Mouse (Mus musculus) spleen, adult 2 months (tissue): ENCODE results near the gene Uimc1.

ENCODE experiments used
- CTCF ChIP-seq: fragments of 200-500 bp; IDR thresholded peaks from 2 replicates; pipeline ENCODE4 v1.5.1; 2011; ENCODE audit warnings: mild to moderate bottlenecking, inconsistent platforms; ENCODE audit not compliant: insufficient read depth, insufficient read length, insufficient replicate concordance; ENCODE audit errors: extremely low read depth
- POLR2A ChIP-seq: fragments of 200-500 bp; IDR thresholded peaks from 2 replicates; pipeline ENCODE4 v1.6.1; 2011; ENCODE audit warnings: low read depth, low read length, inconsistent platforms

DNA sequence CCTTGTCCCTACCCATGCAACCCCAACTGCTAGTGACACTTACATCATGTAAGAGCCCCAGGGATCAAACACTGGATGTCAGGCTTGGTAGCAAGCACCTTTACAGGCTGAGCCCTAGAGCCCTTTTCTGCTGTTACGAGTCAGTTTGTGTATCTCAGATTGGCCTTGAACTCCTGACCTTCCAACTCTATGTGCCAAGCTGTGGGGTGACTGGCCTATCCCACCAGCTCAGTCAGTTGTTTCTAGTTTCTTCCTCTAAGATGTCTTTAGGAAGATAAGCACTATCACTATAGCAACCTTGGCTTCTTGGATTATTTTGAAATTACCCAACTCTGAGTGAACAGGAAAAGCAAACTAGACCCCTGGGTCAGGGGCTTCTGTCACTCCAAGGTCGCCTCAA, 3.3 kb upstream of the Uimc1 start:
- TF ChIP-seq CTCF (no peak), POLR2A (no peak)
